Mouse (Mus musculus): Measurements from ENCODE around the gene Jade3. TPM values are rescaled to one million over a fixed set of nuclear protein-coding genes. Genes with fewer than 3 reads are reported as not detected.

Jade3 gene
- polyA plus RNA-seq, 1 experiment from 2014 or later = 5.5 TPM

GRCm38 (mm10) chrX:20552199-20552598, 126.7 kb downstream of the Jade3 start:
- Histone ChIP-seq H3K9me3 (ENCODE audit: control insufficient read depth, low read length) (no peaks in the 10 kb centered on the region), H3K27ac (replicated peaks; ENCODE audit: low read depth, low read length) (no peak overlapping the region), H3K27me3 (replicated peaks; ENCODE audit: control insufficient read depth, insufficient read depth, low read length) (no peaks in the 10 kb centered on the region), H3K4me2 (ENCODE audit: low read depth, low read length) (no peak overlapping the region), H3K36me3 (ENCODE audit: control insufficient read depth, insufficient read depth, low read length) (no peaks in the 10 kb centered on the region), H3K9ac (ENCODE audit: low read depth, low read length) (no peak overlapping the region), H3K4me3 (ENCODE audit: low read depth, low read length) (no peak overlapping the region), H3K4me1 (ENCODE audit: control insufficient read depth, insufficient read depth, low read length) (no peaks in the 10 kb centered on the region)
- DNase-seq (ENCODE audit: low spot score) (no peak), ATAC-seq (ENCODE audit: low read depth) (no peak)
- WGBS = 80% methylated on average over 2 of the region's 2 CpGs

GRCm38 (mm10) chrX:20561846-20562245, 136.4 kb downstream of the Jade3 start:
- Histone ChIP-seq H3K9ac (ENCODE audit: low read depth, low read length) (no peak overlapping the region), H3K9me3 (ENCODE audit: control insufficient read depth, low read length) (no peaks in the 10 kb centered on the region), H3K4me2 (ENCODE audit: low read depth, low read length) (no peak overlapping the region), H3K27ac (replicated peaks; ENCODE audit: low read depth, low read length) (no peak overlapping the region), H3K27me3 (replicated peaks; ENCODE audit: control insufficient read depth, insufficient read depth, low read length) (no peaks in the 10 kb centered on the region), H3K4me3 (ENCODE audit: low read depth, low read length) (no peak overlapping the region), H3K36me3 (ENCODE audit: control insufficient read depth, insufficient read depth, low read length) (no peaks in the 10 kb centered on the region), H3K4me1 (ENCODE audit: control insufficient read depth, insufficient read depth, low read length) (no peaks in the 10 kb centered on the region)
- WGBS = 25% methylated on average over 1 of the region's 1 CpGs
- no peak for DNase-seq (ENCODE audit: low spot score)
- no peak for ATAC-seq (ENCODE audit: low read depth)

GRCm38 (mm10) chrX:20563941-20564340, 138.5 kb downstream of the Jade3 start:
- no peak overlapping the region for H3K4me3 ChIP-seq (ENCODE audit: low read depth, low read length)
- no peaks in the 10 kb centered on the region for H3K9me3 ChIP-seq (ENCODE audit: control insufficient read depth, low read length)
- no peak for DNase-seq (ENCODE audit: low spot score)
- 69% methylated on average over 4 of the region's 4 CpGs for WGBS
- no peaks in the 10 kb centered on the region for H3K27me3 ChIP-seq (replicated peaks; ENCODE audit: control insufficient read depth, insufficient read depth, low read length)
- H3K27ac ChIP-seq (replicated peaks; ENCODE audit: low read depth, low read length) = no peak overlapping the region
- no peak overlapping the region for H3K9ac ChIP-seq (ENCODE audit: low read depth, low read length)
- no peak for ATAC-seq (ENCODE audit: low read depth)
- no peak overlapping the region for H3K4me2 ChIP-seq (ENCODE audit: low read depth, low read length)
- no peaks in the 10 kb centered on the region for H3K4me1 ChIP-seq (ENCODE audit: control insufficient read depth, insufficient read depth, low read length)
- H3K36me3 ChIP-seq (ENCODE audit: control insufficient read depth, insufficient read depth, low read length) = no peaks in the 10 kb centered on the region

Other genes starting within 250 kb of the Jade3 start
- 2.5 and 3.5 TPM in 2 replicates for gene Slc9a7, start 133.9 kb upstream of the Jade3 start, polyA plus RNA-seq (2014; fragmentation: Nextera tagmentation; extraction: Ambion mirVana)
- gene Rp2, start 61.2 kb upstream of the Jade3 start, polyA plus RNA-seq (2014; fragmentation: Nextera tagmentation; extraction: Ambion mirVana) = 14.5 and 15.2 TPM in 2 replicates
- gene Rgn, start 124.1 kb downstream of the Jade3 start, polyA plus RNA-seq (2014; fragmentation: Nextera tagmentation; extraction: Ambion mirVana) = 0.33 and 0.38 TPM in 2 replicates
- 43.5 and 51.3 TPM in 2 replicates for gene Rbm10, start 191.8 kb downstream of the Jade3 start, polyA plus RNA-seq (2014; fragmentation: Nextera tagmentation; extraction: Ambion mirVana)
- 259 and 273 TPM in 2 replicates for gene Ndufb11, start 191.9 kb downstream of the Jade3 start, polyA plus RNA-seq (2014; fragmentation: Nextera tagmentation; extraction: Ambion mirVana)
- 165 and 192 TPM in 2 replicates for gene Uba1, start 232.6 kb downstream of the Jade3 start, polyA plus RNA-seq (2014; fragmentation: Nextera tagmentation; extraction: Ambion mirVana)

All from embryonic facial prominence, embryonic 14.5 days (tissue).